Comparison of ENCODE assay signal across 8 mouse cellular contexts in the genomic region with DNA sequence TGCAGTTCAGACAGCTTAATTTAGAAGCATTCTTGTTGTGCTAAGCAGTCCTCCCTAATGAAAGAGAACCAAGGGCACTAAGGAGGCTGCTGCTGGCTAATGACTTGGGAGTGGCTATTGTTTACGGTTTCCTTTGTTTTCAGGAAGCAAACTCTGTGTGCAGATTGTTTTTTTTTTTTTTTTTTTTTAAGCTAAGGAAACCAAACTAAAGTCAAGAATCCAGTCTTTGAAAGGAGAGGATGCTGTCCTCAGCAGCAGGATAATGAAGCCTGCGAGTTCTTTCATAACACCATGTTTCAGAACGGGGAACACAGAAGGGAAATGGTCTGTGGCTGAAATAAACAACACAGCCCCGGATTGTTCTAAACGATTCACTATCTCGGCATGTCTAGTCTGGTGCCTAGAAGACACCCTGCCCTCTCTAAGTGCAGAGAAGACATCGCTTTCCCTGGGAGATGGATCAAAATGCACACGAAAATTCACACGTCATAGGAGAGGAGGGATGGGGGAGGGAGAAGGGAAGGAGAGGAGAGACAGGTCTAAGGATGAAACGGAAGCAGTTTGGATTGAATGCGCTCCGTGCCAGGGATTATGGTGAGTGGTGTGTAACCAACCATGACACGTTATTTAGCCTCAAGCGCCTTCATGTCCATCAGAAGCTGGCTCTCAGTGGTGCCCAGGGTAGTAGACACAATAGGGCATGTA.
DNase-seq lines count a peak whose midpoint lies in the region; ATAC-seq and TF ChIP-seq lines count a peak whose summit lies in the region.

No protein-coding gene starts in this region.

- 19% methylated on average over 14 of the region's 14 CpGs for WGBS in hindbrain, embryonic 12.5 days
- WGBS in liver, embryonic 14.5 days (ENCODE audit: insufficient replicate concordance) = 13% methylated on average over 14 of the region's 14 CpGs
- WGBS in small intestine, adult 2 months = 49% methylated on average over 14 of the region's 14 CpGs

- TF ChIP-seq EP300 in liver, embryonic 14.5 days (IDR thresholded peaks at IDR 0.05; ENCODE audit: low read depth) = no peak

- peak overlapping the region; percentile 52 for H3K4me2 ChIP-seq in hindbrain, embryonic 12.5 days (replicated peaks)
- peak overlapping the region; percentile 28 for H3K4me2 ChIP-seq in liver, embryonic 14.5 days (ENCODE audit: low read depth)

- H3K4me3 ChIP-seq in hindbrain, embryonic 12.5 days = peak overlapping the region; percentile 24
- no peak overlapping the region; a peak in 1 of 4 replicates for H3K4me3 ChIP-seq in liver, embryonic 14.5 days (ENCODE audit: insufficient read depth in 1 of 2, low read depth in 2 of 2, low read length in 2 of 2)
- no peak overlapping the region for H3K4me3 ChIP-seq in small intestine, adult 2 months (ENCODE audit: low read depth, low read length)

- H3K27me3 ChIP-seq in hindbrain, embryonic 12.5 days = no peaks in the 10 kb centered on the region
- no peaks in the 10 kb centered on the region for H3K27me3 ChIP-seq in liver, embryonic 14.5 days (ENCODE audit: control insufficient read depth, insufficient read depth, low read length)
- H3K27me3 ChIP-seq in small intestine, adult 2 months (ENCODE audit: control insufficient read depth, insufficient read depth, low read length) = no peaks in the 10 kb centered on the region

- peak overlapping the region; percentile 32; the same call in 1 of the 2 replicates for H3K9ac ChIP-seq in hindbrain, embryonic 12.5 days
- H3K9ac ChIP-seq in liver, embryonic 14.5 days (replicated peaks) = no peak overlapping the region

- H3K36me3 ChIP-seq in hindbrain, embryonic 12.5 days = no peaks in the 10 kb centered on the region
- no peaks in the 10 kb centered on the region for H3K36me3 ChIP-seq in liver, embryonic 14.5 days (replicated peaks; ENCODE audit: control insufficient read depth, insufficient read depth, low read depth)
- H3K36me3 ChIP-seq in small intestine, adult 2 months (ENCODE audit: control insufficient read depth, insufficient read depth, low read length) = no peaks in the 10 kb centered on the region

- TF ChIP-seq CTCF in liver, embryonic 14.5 days (IDR thresholded peaks at IDR 0.05; ENCODE audit: low read depth) = no peak
- no peak for TF ChIP-seq CTCF in small intestine, adult 2 months (IDR thresholded peaks at IDR 0.05; ENCODE audit: extremely low read depth, insufficient read length, insufficient replicate concordance, low read depth, low read length)

- no peak for TF ChIP-seq POLR2A in small intestine, adult 2 months (IDR thresholded peaks at IDR 0.05; ENCODE audit: low read depth, low read length)

- H3K27ac ChIP-seq in hindbrain, embryonic 12.5 days = peak overlapping the region; percentile 87
- H3K27ac ChIP-seq in liver, embryonic 14.5 days = no peak overlapping the region
- peak overlapping the region; percentile 32 for H3K27ac ChIP-seq in small intestine, adult 2 months (ENCODE audit: insufficient read depth, low read depth, low read length)

- DNase-seq in left cerebral cortex, postnatal 36 days (ENCODE audit: low spot score in 2 of 2) = peak; percentile 12 to 28
- DNase-seq in left cerebral cortex, adult 9 months (ENCODE audit: low spot score in 2 of 2) = no peak
- peak; percentile 15 to 31 for DNase-seq in cerebellum, postnatal 36 days
- DNase-seq in liver, embryonic 14.5 days (ENCODE audit: low read depth in 3 of 3, low spot score in 3 of 3) = no peak
- no peak for DNase-seq in spleen, postnatal 4 days (ENCODE audit: low spot score in 2 of 2)
- no peak for DNase-seq in adrenal gland, postnatal 4 days (ENCODE audit: low spot score in 2 of 2)

- intact Hi-C loops in left cerebral cortex, postnatal 36 days (cut with DNase I) = loop anchor here (5.0 kb wide), 3 partner anchors 63 to 83 kb away; no protein-coding TSS in a partner anchor

- ATAC-seq in hindbrain, embryonic 12.5 days (ENCODE audit: low FRiP score) = peak; percentile 77
- ATAC-seq in liver, embryonic 14.5 days (ENCODE audit: insufficient read depth) = no peak

- H3K9me3 ChIP-seq in hindbrain, embryonic 12.5 days (replicated peaks) = no peaks in the 10 kb centered on the region
- no peaks in the 10 kb centered on the region for H3K9me3 ChIP-seq in liver, embryonic 14.5 days (ENCODE audit: control insufficient read depth, low read length)

- peaks cover 18% of the 10 kb centered on the region for H3K4me1 ChIP-seq in hindbrain, embryonic 12.5 days
- H3K4me1 ChIP-seq in liver, embryonic 14.5 days (replicated peaks; ENCODE audit: control insufficient read depth in 2 of 2, insufficient read depth in 2 of 2, low read length in 1 of 2) = no peaks in the 10 kb centered on the region
- H3K4me1 ChIP-seq in small intestine, adult 2 months (ENCODE audit: control insufficient read depth, insufficient read depth, insufficient read length, low read length) = peaks cover 2% of the 10 kb centered on the region; the same call in 1 of the 2 replicates

Comparison
In these comparisons a context has a peak if more than half of its experiments do, and no peak if none do; other contexts are left out.
1. DNase-seq: peak in left cerebral cortex, postnatal 36 days (2 of 2) and cerebellum, postnatal 36 days (2 of 2); none in left cerebral cortex, adult 9 months (0 of 2), liver, embryonic 14.5 days (0 of 3), spleen, postnatal 4 days (0 of 2) and adrenal gland, postnatal 4 days (0 of 2).